Mouse (Mus musculus) forelimb bud, embryonic 11.5 days (tissue): ENCODE measurements around the gene Uvrag.
A peak's percentile ranks its signal among the peaks of the same experiment; 100 is the strongest.
"Not testable (repeated sequence)": the region's sequence is repeated elsewhere in the genome, so short reads cannot be mapped to it uniquely, and the experiment has no call there.

ENCODE experiments used
- DNase-seq: peaks from one replicate; pipeline ENCODE4 v3.0.0-alpha.2; 2012; ENCODE audit warnings: low read depth, low spot score

Uvrag gene

GRCm38 (mm10) chr7:99097781-99098180 lies 43.2 kb downstream of the Uvrag start:
- no peak for DNase-seq

GRCm38 (mm10) chr7:99097128-99097527 lies 43.8 kb downstream of the Uvrag start:
- DNase-seq = no peak

GRCm38 (mm10) chr7:99095191-99095590 lies 45.8 kb downstream of the Uvrag start:
- peak; percentile 44 for DNase-seq

- no peak for DNase-seq
Observed at GRCm38 (mm10) chr7:99094336-99094735, 46.6 kb downstream of the Uvrag start.

GRCm38 (mm10) chr7:99091915-99092645 lies 48.9 kb downstream of the Uvrag start:
- DNase-seq = no peak

- no peak for DNase-seq
Observed at GRCm38 (mm10) chr7:99089716-99090115, 51.2 kb downstream of the Uvrag start.

GRCm38 (mm10) chr7:99088576-99089346 lies 52.2 kb downstream of the Uvrag start:
- DNase-seq = no peak

GRCm38 (mm10) chr7:99087581-99087980 lies 53.4 kb downstream of the Uvrag start:
- no peak for DNase-seq

GRCm38 (mm10) chr7:99086646-99087443 lies 54.1 kb downstream of the Uvrag start:
- DNase-seq = no peak

GRCm38 (mm10) chr7:99085249-99085648 lies 55.7 kb downstream of the Uvrag start:
- DNase-seq = no peak

- peak; percentile 68 for DNase-seq
Observed at GRCm38 (mm10) chr7:99079522-99079921, 61.4 kb downstream of the Uvrag start.

- no peak for DNase-seq
Observed at GRCm38 (mm10) chr7:99078805-99079204, 62.1 kb downstream of the Uvrag start.

- no peak for DNase-seq
Observed at GRCm38 (mm10) chr7:99077234-99077633, 63.7 kb downstream of the Uvrag start.

- DNase-seq = no peak
Observed at GRCm38 (mm10) chr7:99075101-99075500, 65.8 kb downstream of the Uvrag start.

- peak; percentile 63 for DNase-seq
Observed at GRCm38 (mm10) chr7:99073734-99074372, 67.1 kb downstream of the Uvrag start.

- no peak for DNase-seq
Observed at GRCm38 (mm10) chr7:99067710-99068109, 73.2 kb downstream of the Uvrag start.

- DNase-seq = no peak
Observed at GRCm38 (mm10) chr7:99065920-99066319, 75.0 kb downstream of the Uvrag start.

- DNase-seq = peak; percentile 24
Observed at GRCm38 (mm10) chr7:99065391-99065831, 75.5 kb downstream of the Uvrag start.

- no peak for DNase-seq
Observed at GRCm38 (mm10) chr7:99064795-99065194, 76.1 kb downstream of the Uvrag start.

- DNase-seq = not testable (repeated sequence)
Observed at GRCm38 (mm10) chr7:99062263-99062662, 78.7 kb downstream of the Uvrag start.

GRCm38 (mm10) chr7:99061056-99061680 lies 79.8 kb downstream of the Uvrag start:
- DNase-seq = no peak
